Mouse (Mus musculus) frontal cortex, adult (tissue): Measurements from ENCODE around the gene Vsig8.
A peak's percentile ranks its signal among the peaks of the same experiment; 100 is the strongest.

ENCODE experiments used
- ATAC-seq: cut with Nextera tagmentation; 2 replicates; pipeline ENCODE4 v1.9.2; 2017; ENCODE audit warnings: mild to moderate bottlenecking, moderate library complexity, mixed read lengths; ENCODE audit not compliant: low TSS enrichment

Gene Vsig8

GRCm38 (mm10) chr1:172590385-172590784, 34.6 kb downstream of the Vsig8 start, which contains the start of gene Slamf8:
Slamf8 (minus strand) TSS chr1:172590568.
- peak; percentile 50 for ATAC-seq

GRCm38 (mm10) chr1:172593321-172593720, 37.6 kb downstream of the Vsig8 start:
- ATAC-seq = no peak

- no peak for ATAC-seq
Measured at GRCm38 (mm10) chr1:172593956-172594355, 38.2 kb downstream of the Vsig8 start.

- peak; percentile 85 for ATAC-seq
Measured at GRCm38 (mm10) chr1:172594495-172594894, 38.8 kb downstream of the Vsig8 start.

- ATAC-seq = no peak
Measured at GRCm38 (mm10) chr1:172602326-172602725, 46.6 kb downstream of the Vsig8 start, which contains the start of gene Fcrl6. Fcrl6 (minus strand) TSS chr1:172602551.

DNA sequence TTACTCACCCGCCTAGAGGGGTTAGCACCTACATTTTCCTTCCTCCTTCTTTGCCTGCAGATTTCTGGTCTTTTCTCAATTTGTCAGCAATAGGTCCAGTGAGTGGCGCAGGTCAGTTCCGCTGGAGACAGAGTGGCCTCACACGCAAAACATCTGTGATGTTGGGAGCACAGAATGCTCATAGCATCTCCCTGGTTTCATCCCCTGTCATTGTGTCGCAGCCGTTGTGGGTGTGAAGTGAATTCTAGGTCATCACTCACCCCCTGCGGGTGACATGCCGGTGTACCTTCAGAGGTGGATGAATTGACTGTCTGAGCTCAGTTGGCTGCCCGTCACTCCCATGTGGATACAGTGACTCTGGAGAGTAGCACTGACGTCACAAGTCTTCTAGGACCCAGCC, 55.6 kb downstream of the Vsig8 start:
- ATAC-seq = no peak

DNA sequence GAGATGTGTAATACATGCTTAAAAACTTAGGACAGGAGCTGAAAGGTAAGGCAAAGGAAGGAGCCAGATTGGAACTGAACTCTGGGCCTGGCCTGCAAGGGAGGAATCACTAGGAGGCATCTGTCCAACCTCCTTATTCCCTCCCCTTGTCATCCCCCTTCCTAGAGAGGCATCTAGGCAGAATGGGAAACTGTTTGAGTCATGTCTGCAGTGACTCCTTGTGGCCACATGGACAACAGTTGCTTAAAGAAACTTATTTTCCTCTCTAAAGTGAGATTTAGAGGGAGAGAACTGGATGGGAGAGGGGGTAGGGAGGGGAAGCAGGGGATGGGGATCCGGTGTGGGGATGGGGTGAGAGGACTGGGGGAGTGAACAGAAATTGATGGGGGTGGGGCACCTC, 57.0 kb downstream of the Vsig8 start:
- peak; percentile 72 for ATAC-seq
